Mouse (Mus musculus) cortical plate, adult 2 months (tissue): ENCODE data around the gene Olfr1288. TPM values are rescaled to one million over a fixed set of nuclear protein-coding genes. Genes with fewer than 3 reads are reported as not detected.

Experiments
- H3K27ac ChIP-seq: fragments of 200-500 bp; 2 replicates; pipeline ENCODE4 v1.5.1; 2012; ENCODE audit warnings: low read length, control low read depth, inconsistent platforms; ENCODE audit not compliant: insufficient read depth
- H3K4me1 ChIP-seq: fragments of 200-500 bp; 2 replicates; pipeline ENCODE4 v1.6.1; 2011; ENCODE audit warnings: low read length; ENCODE audit not compliant: control insufficient read depth, insufficient read depth
- H3K4me3 ChIP-seq: fragments of 200-500 bp; 2 replicates; pipeline ENCODE4 v1.5.1; 2011; ENCODE audit warnings: mild to moderate bottlenecking, low read length, control low read depth; ENCODE audit not compliant: insufficient read depth
- CTCF ChIP-seq: fragments of 200-500 bp; IDR thresholded peaks from 2 replicates; pipeline ENCODE4 v1.5.1; 2011; ENCODE audit warnings: mild to moderate bottlenecking, control low read depth, low read length; ENCODE audit not compliant: insufficient read depth; ENCODE audit errors: extremely low read depth
- POLR2A ChIP-seq: fragments of 200-500 bp; IDR thresholded peaks from 2 replicates; pipeline ENCODE4 v1.6.1; 2011; ENCODE audit warnings: mild to moderate bottlenecking, low read length, control low read depth; ENCODE audit not compliant: insufficient read depth; ENCODE audit errors: extremely low read depth
- polyA plus RNA-seq: library from polyadenylated mRNA; depleted of rRNA; stranded (reverse); fragments of >200 nt; gene quantifications from 2 replicates; pipeline ENCODE4 v1.2.3, GENCODE M21; 2012; rRNA removed

Gene Olfr1288
- polyA plus RNA-seq, result not detected in 2 replicates

- H3K27ac ChIP-seq, result no peak within 1 kb of the TSS
- H3K4me3 ChIP-seq, result no peak within 1 kb of the TSS
- TF ChIP-seq CTCF, result no peak
- no peak for TF ChIP-seq POLR2A
- H3K4me1 ChIP-seq, result no peaks in the 10 kb centered on the region
Observed at GRCm38 (mm10) chr2:111473801-111474200, at the start of gene Olfr1288. Olfr1288 (plus strand) TSS chr2:111474101.

GRCm38 (mm10) chr2:111448842-111449241 lies 25.1 kb upstream of the Olfr1288 start, which contains the start of gene Olfr1287:
Olfr1287 (plus strand) TSS chr2:111449142.
- Histone ChIP-seq H3K4me1 (no peaks in the 10 kb centered on the region), H3K4me3 (no peak within 1 kb of the TSS), H3K27ac (no peak within 1 kb of the TSS)
- TF ChIP-seq POLR2A (no peak), CTCF (no peak)

DNA sequence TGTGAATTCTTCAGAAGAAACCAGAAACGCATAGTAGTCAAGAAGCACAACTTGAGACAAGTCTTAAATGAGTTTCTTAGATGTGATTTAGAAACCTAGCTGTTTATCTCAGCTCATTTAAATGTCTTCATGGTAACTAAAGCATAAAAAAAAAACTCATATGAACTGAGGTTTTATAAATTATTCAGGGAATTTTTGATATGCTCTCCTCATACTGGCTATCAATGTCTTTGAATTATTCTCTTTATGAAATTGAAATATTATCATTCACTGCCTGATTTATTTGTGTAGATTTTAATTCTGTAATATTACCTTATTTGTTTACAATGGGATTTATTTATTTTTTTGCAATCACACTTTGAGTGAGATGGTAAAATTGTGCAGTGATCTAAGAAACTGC lies 6.6 kb downstream of the Olfr1288 start, which contains the start of gene Olfr1289:
Olfr1289 (plus strand) TSS at position 301 of the 400 bp plus-strand sequence.
- TF ChIP-seq CTCF (no peak), POLR2A (no peak)
- H3K4me1 ChIP-seq, result no peaks in the 10 kb centered on the region
- H3K27ac ChIP-seq, result no peak within 1 kb of the TSS
- H3K4me3 ChIP-seq, result no peak within 1 kb of the TSS

- Histone ChIP-seq H3K4me1 (no peaks in the 10 kb centered on the region), H3K4me3 (no peak within 1 kb of the TSS), H3K27ac (no peak within 1 kb of the TSS)
- TF ChIP-seq POLR2A (no peak), CTCF (no peak)
Observed at GRCm38 (mm10) chr2:111493729-111494128, 19.8 kb downstream of the Olfr1288 start, which contains the start of gene Olfr1290. Olfr1290 (minus strand) TSS chr2:111493829.

DNA sequence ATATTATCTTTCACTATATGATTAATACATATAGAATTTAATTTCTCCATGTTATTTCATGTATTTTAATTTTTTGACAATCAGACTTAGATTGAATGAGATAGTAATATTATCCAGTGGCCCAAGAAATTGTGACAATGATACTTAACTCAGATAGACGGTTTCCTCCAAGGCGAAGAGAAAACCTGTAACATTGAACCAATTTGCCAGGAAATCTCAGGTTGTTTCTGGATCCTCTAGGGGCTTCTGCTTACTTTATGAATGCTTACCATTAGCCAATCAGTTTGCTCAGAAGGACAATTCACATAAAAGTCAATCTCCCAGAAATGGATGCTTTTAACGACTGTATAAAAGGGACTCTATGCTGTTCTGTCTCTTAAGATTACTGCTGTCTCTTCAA lies 23.0 kb downstream of the Olfr1288 start, which contains the start of gene Olfr1291-ps1:
Olfr1291-ps1 (plus strand) TSS at position 301 of the 400 bp plus-strand sequence.
- Histone ChIP-seq H3K4me3 (no peak within 1 kb of the TSS), H3K4me1 (no peaks in the 10 kb centered on the region)
- TF ChIP-seq CTCF (no peak), POLR2A (no peak)

DNA sequence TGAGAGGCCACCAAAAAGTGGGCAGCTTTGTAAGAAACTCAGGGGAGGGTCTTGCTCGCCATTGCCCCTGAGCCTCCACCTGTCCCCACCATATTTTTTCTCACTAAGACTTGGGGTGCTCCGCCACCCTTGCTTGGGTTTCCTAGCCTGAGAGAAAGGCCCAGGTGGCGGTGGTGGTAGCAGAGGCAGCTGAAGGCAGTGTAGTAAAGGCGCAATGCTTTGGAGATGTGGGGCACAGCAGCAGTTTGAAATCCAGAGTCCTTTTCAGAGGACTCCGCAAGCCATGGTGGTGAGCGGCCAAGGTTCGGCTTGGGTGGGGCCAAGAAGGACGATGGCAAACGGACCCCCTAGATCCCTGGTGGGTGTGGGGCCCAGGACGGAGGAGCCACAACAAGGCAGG lies 43.5 kb downstream of the Olfr1288 start:
- Histone ChIP-seq H3K4me3 (no peak overlapping the region), H3K4me1 (no peaks in the 10 kb centered on the region), H3K27ac (no peak overlapping the region)
- no peak for TF ChIP-seq POLR2A
- no peak for TF ChIP-seq CTCF

More for the DNA sequence above, 23.0 kb downstream of the Olfr1288 start, which contains the start of gene Olfr1291-ps1:
- H3K27ac ChIP-seq, result no peak within 1 kb of the TSS

DNA sequence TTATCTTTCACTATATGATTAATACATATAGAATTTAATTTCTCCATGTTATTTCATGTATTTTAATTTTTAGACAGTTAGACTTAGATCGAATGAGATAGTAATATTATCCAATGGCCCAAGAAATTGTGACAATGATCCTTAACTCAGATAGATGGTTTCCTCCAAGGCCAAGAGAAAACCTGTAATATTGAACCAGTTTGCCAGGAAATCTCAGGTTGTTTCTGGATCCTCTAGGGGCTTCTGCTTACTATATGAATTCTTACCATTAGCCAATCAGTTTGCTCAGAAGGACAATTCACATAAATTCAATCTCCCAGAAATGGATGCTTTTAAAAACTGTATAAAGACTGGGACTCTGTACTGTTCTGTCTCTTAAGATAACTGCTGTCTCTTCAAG lies 51.0 kb downstream of the Olfr1288 start, which contains the start of gene Olfr1293-ps:
Olfr1293-ps (plus strand) TSS at position 301 of the 400 bp plus-strand sequence.
- H3K27ac ChIP-seq, result no peak within 1 kb of the TSS
- no peaks in the 10 kb centered on the region for H3K4me1 ChIP-seq
- no peak for TF ChIP-seq CTCF
- TF ChIP-seq POLR2A, result no peak
- H3K4me3 ChIP-seq, result no peak within 1 kb of the TSS

Other genes with a start within 250 kb of the Olfr1288 start
- gene 4930430A15Rik, start 244.5 kb upstream of the Olfr1288 start, polyA plus RNA-seq, result not detected in 2 replicates
- gene Olfr1275, start 238.8 kb upstream of the Olfr1288 start, polyA plus RNA-seq, result not detected in 2 replicates
- gene Olfr1276, start 219.6 kb upstream of the Olfr1288 start, polyA plus RNA-seq, result not detected in 2 replicates
- not detected in 2 replicates for gene Olfr1277, start 200.0 kb upstream of the Olfr1288 start, polyA plus RNA-seq
- gene Olfr1278, start 184.0 kb upstream of the Olfr1288 start, polyA plus RNA-seq, result not detected in 2 replicates
- gene Olfr1279, start 173.5 kb upstream of the Olfr1288 start, polyA plus RNA-seq, result not detected in 2 replicates
- not detected in 2 replicates for gene Olfr1280, start 160.1 kb upstream of the Olfr1288 start, polyA plus RNA-seq
- gene Olfr1281, start 147.6 kb upstream of the Olfr1288 start, polyA plus RNA-seq, result not detected in 2 replicates
- not detected in 2 replicates for gene Olfr1282, start 138.0 kb upstream of the Olfr1288 start, polyA plus RNA-seq
- gene Olfr1283, start 107.3 kb upstream of the Olfr1288 start, polyA plus RNA-seq, result not detected in 2 replicates
- gene Olfr1284, start 98.6 kb upstream of the Olfr1288 start, polyA plus RNA-seq, result not detected in 2 replicates
- gene Olfr1286, start 51.0 kb upstream of the Olfr1288 start, polyA plus RNA-seq, result not detected in 2 replicates
- not detected in 2 replicates for gene Olfr1287, start 25.0 kb upstream of the Olfr1288 start, polyA plus RNA-seq
- not detected in 2 replicates for gene Olfr1289, start 6.7 kb downstream of the Olfr1288 start, polyA plus RNA-seq
- not detected in 2 replicates for gene Olfr1290, start 19.7 kb downstream of the Olfr1288 start, polyA plus RNA-seq
- gene Olfr1291-ps1, start 23.1 kb downstream of the Olfr1288 start, polyA plus RNA-seq, result not detected in 2 replicates
- not detected in 2 replicates for gene Olfr1293-ps, start 51.1 kb downstream of the Olfr1288 start, polyA plus RNA-seq
- gene Olfr1294, start 66.2 kb downstream of the Olfr1288 start, polyA plus RNA-seq, result not detected in 2 replicates
- not detected in 2 replicates for gene Olfr1295, start 95.6 kb downstream of the Olfr1288 start, polyA plus RNA-seq
- not detected in 2 replicates for gene Olfr1297, start 152.4 kb downstream of the Olfr1288 start, polyA plus RNA-seq
- gene Olfr1298, start 175.1 kb downstream of the Olfr1288 start, polyA plus RNA-seq, result not detected in 2 replicates
- not detected in 2 replicates for gene Olfr1299, start 187.3 kb downstream of the Olfr1288 start, polyA plus RNA-seq